Mouse (Mus musculus): ENCODE measurements around the gene Ap1ar. TPM values are rescaled to one million over a fixed set of nuclear protein-coding genes. Genes with fewer than 3 reads are reported as not detected.

Gene Ap1ar
- total RNA-seq, 2 experiments from 2014 or later: 25.7 to 33.4 TPM

DNA sequence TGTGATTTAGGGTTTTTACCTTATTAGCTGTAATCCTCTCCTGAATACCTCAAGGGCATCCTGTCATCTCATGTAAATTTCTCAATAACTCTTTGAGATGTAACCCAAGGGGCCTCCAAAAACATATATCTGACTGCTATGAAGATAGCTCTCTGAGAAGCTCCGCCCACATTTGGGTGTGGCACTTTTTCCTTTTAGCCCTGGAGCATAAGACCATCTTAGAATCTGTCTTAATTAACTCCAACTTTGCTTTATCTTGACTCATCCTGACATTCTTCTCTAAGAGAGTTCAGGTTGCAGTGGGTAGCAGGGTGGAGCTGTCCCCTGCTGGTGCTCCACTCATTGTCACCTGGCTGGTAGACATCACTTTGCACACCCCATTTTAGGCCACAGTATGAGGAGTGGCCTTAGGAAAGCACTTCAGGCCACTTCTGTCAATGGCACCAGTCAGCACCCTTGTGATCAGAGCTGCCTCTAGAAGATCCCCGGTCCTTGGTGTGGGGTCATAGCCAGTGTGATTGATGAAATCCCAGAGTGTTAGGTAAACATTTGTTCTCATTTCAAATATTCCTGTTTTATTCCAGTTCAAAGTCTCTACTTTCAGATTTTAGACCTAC is 6.1 kb upstream of the Ap1ar start:
- no peak for DNase-seq (ENCODE audit: low spot score in 2 of 2)

DNA sequence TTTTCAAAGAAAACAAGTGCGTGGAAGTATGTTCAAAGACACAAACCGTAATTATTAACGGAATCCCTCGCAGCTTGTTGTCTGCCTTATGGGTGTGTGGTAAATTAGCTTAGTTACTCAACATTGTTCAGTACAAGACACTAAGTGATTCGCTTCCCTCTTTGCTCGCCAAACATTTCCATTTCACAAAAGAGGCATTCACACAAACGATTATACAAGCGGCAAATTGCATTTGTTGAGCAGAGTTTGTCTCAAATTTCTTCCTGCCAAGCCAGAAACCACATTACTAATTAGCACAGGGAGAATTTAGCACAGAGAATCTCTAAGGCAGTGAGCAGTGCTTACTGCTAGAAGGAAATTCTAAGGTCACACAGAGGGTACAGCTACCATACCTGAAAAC is 4.6 kb upstream of the Ap1ar start:
- DNase-seq (ENCODE audit: low spot score in 2 of 2): no peak

DNA sequence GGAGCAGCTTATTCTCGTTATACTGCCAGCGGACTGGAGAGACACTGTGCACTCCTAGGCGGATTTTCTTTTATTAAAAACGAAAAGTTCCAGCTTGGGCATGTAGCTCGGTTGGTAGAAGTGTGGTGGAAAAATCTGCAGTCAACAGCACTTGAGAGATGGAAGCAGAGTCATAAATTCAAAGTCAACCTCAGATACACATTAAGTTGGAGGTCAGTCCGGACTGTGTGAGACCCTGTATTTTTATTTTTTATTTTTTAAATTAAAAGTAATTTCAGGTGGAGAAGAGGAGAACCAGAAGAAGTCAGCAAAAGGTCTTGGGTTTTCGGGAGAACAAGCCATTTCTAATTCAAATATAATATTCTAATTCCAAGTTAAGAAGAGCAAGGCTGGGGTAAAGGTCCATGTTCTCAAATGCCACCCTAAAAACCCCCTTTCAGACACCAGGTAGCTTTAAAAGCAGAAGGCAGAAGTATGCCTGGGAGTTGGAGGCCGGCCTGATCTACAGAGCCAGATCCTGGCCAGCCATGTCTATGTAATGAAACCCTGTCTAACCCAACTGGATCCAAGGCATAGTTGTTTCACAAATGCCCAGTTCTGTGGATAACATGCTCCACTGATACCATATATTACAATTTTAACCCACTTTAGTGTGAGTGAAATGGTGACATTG is 785 bp upstream of the Ap1ar start:
- no peak for DNase-seq (ENCODE audit: low spot score in 2 of 2)

DNA sequence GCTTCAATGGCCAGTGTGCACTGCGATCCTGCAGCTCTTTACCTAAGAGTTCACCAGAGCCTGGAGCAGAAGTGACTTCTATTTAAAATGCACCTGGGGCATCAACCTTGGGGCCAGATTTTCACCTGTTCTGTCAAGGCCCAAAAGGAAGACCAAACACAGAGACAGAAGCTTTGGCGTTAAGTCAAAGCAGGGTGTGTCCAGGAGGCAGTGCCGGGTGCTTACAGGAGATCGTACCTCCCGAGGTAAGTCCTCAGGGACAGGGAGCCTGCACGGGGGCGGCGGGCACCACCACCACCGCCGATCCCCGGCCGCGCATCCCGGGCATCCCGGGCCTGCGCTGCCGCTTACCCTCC is 547 bp downstream of the Ap1ar start:
- DNase-seq (ENCODE audit: low spot score in 2 of 2): no peak

DNA sequence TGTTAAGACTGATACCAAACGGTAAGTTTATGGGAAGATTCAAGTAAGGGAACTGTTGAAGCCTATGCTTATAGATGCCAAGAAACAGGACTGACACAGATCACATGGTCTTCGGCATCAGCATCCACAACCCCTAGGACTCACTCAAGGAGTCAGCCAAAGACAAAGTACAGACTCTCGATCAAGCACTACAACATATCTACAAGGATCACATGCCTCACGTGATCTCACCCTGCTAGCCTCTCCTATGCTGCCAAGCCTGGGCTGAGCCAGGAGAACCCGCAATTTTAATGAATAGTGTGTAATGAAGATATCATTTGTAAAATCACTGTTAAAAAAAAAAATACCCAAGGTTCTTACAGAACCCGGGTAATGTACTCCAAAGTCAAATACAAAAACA is 1.7 kb downstream of the Ap1ar start:
- no peak for DNase-seq (ENCODE audit: low spot score in 2 of 2)

DNA sequence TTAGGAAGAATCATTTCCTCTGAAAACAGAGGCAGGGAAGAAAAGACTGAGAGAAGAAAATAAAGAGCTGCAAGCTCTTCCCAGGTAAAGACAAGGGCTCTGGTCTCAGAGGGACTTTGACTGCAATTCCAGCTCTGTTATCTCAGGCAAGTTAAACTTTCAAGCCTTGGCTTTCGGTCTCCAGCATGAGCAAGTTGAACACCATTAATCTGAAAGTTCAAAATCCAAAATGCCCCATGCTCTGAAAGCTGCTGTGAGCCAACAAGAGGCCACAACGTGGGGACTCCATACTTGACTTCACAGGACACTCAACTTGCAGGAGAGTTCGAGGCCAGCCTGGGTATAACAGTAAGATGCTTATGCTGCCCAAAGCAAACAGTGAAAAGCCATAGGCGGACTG is 3.3 kb downstream of the Ap1ar start:
- no peak for DNase-seq (ENCODE audit: low spot score in 2 of 2)

- no peak for DNase-seq (ENCODE audit: low spot score in 2 of 2)
Measured at GRCm38 (mm10) chr3:127831079-127831478, 6.2 kb downstream of the Ap1ar start.

DNA sequence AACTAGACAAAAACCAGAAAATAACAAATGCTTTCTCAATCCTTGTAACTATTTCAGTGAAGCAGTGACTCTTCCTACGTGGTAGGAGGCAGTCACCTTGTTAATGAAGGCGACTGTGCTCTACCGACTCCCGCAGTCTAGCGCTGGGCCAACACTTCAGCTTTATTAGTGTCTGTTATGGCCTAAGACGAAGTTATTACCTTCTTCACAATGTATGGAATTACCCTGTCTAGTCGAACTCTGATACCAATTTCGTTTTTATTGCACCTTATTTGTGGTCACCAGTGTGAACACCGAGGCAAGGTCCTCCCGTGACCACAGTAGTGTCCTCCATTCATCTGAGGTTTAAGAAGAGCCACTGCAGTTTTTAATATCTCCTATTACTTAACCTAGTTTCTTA is 7.1 kb downstream of the Ap1ar start:
- DNase-seq (ENCODE audit: low spot score in 2 of 2): no peak

DNA sequence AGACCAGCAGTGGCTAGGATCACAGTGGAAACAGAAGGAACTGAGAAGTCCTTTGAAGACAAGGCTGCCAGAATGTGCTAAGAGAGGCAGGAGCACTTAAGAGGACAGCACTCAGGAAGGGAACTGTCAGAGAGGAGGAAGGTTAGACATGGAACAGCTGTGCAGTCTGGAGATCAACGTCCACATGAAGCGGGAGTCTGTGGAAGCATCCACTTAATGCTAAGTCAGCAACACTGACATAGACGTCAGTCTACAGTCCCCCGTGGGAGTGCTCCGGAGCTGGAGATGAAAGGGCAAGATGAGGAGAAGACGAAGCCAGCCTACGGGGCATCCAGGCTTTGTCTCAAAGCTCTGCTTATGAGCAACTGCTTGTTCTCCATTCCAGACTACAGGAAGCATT is 10.2 kb downstream of the Ap1ar start:
- DNase-seq (ENCODE audit: low spot score in 2 of 2): no peak

DNA sequence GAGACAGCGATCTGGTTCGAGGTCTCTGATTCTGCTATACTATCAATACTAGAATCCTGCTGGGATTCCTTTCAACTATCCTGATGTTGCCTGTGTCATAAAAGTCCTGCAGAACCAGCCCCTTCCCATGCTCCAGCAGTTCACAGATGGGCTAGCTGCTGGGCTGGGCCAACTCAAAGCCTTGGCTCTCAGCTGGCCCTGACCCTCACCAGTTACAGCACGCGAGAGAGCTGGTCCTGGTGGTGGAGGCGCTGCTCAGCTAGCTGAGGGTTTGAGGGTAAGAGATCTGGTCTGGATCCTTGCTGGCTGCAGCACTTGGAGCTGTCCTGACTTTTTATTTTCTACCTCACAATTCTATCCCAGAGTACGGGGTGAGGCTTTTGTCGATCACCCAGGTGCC is 10.8 kb downstream of the Ap1ar start:
- no peak for DNase-seq (ENCODE audit: low spot score in 2 of 2)

DNA sequence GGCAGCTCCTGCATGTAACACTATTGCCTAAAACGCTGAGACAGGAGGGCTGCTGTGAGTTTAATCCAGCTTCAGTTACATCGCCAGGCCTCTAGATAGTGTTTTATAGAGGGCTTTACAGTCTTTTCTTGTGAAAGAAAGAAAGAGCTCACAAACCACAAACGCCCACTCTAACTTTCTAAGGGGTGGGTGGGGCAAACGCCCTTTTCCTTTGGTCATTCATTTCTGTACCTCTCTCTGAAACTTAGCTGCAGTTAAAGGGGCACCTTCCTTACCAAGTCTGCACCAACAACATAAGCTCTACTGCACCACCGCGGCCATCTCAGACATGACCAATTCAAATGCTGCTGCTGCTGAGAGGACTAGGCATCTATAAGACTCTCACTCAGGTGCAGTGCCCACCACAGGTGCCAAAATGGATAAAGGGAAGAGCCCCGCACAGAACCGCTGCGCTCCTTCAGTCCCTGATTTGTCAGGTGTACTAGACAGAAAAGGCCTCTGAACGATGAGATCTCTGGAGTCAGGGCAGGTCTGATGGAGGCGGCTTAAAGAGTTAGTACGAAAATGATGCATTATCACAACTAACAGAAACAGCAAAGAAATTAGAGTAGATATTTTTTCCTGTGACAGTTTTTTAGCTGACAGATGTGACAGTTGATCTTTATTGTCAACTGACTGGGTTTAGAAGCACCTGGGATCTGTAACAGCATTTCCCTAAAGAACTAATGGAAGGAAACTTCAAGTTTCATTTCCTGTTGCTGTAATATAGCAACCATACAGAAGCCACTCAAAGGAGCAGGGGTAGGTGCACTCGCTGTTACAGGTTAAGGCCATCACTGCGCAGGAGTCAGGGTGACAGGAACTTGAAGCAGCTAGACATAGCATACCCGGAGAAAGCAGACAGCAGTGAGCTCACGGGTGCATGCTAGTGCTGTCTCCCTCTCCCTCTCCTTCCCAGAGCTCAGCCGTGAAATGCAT is 13.1 kb downstream of the Ap1ar start:
- DNase-seq (ENCODE audit: low spot score in 2 of 2): no peak

- no peak for DNase-seq (ENCODE audit: low spot score in 2 of 2)
Measured at GRCm38 (mm10) chr3:127821209-127821608, 16.1 kb downstream of the Ap1ar start.

GRCm38 (mm10) chr3:127820400-127820799 is 16.9 kb downstream of the Ap1ar start:
- DNase-seq (ENCODE audit: low spot score in 2 of 2): no peak

DNA sequence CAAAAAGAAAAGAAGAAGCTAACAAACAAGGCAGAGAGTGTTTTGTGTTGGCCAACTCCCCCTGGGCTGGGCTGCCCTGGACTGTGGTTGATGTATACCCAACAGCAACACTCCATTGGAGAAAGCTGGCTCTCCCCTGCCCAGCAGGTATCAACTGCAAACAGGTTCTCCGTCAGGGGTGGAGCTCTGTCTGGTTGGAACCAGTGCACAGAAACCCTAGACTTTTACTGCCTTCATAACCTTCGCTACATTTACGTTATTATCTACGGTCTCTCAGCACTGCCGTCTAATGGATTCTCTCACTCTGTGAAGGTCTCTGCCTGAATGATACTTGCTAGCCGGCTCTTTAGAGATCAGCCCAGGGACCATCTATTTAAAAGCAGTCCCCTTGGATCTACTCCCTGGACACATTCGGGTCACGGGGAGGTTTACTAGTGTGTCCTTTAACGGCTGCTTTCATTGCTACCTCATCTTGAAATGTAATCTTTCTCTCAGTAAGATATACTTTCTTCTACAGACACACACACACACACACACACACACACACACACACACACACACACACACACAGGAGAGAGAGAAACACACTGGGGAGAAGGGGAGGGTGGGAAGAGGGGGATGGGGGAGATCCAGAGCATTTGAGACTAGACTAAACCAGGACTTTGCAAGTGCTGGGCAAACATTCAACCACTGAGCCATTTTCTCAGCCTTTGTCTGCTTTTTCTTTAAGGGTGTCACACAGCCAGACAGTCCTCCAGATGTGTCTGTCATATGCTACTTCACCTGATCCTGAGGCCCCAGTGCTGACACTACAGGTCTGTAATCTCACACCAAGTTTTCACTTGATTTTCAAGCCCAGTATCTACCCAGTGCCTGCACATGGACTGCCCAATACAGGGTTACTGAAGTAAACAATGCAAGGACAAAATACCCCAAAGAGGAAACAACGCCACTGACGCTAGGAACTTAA is 18.3 kb downstream of the Ap1ar start:
- no peak for DNase-seq (ENCODE audit: low spot score in 2 of 2)

DNA sequence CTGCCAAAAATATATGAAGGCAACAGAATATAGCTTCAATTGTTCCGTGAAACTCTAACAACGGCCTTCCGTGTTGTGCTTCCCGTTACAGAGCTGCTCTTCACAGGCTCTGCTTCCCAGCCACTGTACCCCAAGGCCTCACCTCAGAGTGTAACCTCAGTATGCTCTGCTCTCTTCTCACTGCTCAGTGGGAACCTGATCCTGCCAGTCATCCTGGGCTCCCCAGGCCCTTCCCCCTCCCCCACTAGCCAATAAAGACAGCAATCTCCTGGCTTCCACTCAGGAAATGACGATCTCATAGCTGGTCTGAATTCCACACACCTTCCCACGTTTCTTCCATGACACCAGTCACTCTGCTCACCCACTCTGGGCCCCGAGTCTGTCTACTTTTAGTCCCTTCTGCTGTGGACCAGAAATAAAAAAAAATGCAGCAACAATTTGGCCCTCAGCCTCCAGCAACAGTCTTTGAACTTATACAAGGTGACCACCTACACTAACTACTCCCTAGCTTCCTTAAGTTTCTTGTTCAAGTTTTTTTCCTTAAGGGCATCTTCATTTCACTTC is 20.1 kb downstream of the Ap1ar start:
- DNase-seq (ENCODE audit: low spot score in 2 of 2): no peak

GRCm38 (mm10) chr3:127809103-127809502 is 28.2 kb downstream of the Ap1ar start:
- no peak for DNase-seq (ENCODE audit: low spot score in 2 of 2)

DNA sequence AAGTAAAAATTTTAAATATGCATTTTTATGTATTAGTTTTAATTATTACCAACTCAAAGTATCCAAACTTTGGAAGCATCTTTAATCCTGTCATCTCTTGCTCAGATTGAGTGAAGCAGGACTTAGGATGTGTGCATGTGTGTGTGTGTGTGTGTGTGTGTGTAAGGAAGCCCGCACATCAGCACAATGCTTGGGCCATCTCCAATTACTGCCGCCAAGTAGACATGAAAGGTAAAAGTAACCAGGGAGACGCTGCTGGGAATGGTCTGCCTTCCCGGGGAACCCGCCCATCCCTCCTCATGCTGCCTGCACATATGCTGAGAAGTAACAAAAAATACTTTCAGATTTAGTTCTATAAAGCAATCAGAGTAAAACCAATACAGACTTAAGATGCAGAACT is 29.5 kb downstream of the Ap1ar start:
- DNase-seq (ENCODE audit: low spot score in 2 of 2): no peak

- DNase-seq (ENCODE audit: low spot score in 2 of 2): no peak
Measured at GRCm38 (mm10) chr3:127805991-127806390, 31.3 kb downstream of the Ap1ar start.

DNA sequence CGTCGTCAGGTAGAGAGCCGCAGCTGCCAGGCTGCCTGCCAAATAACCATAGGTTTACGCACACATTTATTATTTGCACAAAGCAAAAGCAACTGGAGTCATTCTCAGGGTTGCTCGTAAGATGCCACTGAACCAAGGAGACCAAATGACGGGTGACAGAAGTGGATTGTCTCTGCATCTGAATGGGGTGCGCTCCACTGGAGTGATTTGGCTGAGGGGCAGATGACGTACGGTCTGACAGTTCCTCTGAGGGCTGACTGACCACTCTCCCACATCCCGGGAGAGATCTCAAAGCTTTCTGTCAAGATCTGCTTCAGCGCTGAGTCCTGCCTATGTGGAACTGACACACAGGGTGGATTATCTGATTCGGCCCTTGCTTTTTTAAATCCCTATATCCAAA is 32.3 kb downstream of the Ap1ar start:
- no peak for DNase-seq (ENCODE audit: low spot score in 2 of 2)

DNA sequence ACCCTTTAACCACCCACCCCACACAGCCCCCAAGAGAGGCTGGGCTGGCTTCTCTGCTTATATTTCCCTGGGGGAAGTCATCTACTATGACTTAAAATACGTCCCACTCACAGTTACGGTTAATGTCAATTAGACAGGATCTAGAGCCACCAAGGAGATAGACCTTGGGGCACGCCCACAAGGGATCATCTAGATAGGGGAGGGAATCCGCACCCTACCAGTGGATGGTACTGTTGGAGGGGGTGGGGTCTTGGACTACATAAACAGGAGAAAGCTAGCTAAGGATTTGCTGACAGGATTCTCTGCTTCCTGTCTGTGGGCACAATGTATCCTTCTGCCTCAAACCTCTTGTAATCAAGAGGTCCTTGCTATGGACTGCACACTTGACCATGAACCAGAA is 32.9 kb downstream of the Ap1ar start:
- DNase-seq (ENCODE audit: low spot score in 2 of 2): no peak

GRCm38 (mm10) chr3:127802814-127803213 is 34.5 kb downstream of the Ap1ar start:
- no peak for DNase-seq (ENCODE audit: low spot score in 2 of 2)

Measured in adrenal gland, adult 18-20 months (tissue).